Mouse (Mus musculus): ENCODE data around the gene Gm20772.
"Not testable (repeated sequence)": the region's sequence is repeated elsewhere in the genome, so short reads cannot be mapped to it uniquely, and the experiment has no call there.

DNA sequence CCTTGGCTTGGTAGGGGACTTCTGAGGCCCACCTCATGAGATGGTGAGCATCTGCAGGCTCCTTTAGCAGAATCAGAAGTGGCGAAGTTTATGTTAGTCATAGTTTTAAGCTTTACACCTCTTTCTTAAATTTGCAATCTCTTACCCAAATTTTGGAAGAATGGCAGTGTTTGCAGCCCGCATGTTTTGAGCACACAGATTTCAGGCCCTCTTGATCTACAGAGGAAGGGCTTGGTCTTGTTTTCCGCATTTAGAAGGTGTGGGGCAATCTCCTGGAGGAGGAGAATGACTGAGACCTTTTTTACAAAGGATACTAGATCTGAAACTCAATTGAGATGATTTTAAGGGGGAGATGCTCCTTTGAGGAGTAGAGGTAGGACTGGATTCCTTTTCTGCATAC is 28.4 kb upstream of the Gm20772 start, which contains the start of gene Gm21904:
- TF ChIP-seq POLR2A (IDR thresholded peaks at IDR 0.05; ENCODE audit: borderline replicate concordance, low read depth, low read length); CTCF (IDR thresholded peaks at IDR 0.05; ENCODE audit: low read depth, low read length): not testable (repeated sequence)
